Mouse (Mus musculus) layer of hippocampus, postnatal 14 days (tissue): ENCODE measurements around the gene Zfp771. TPM values are rescaled to one million over a fixed set of nuclear protein-coding genes. Genes with fewer than 3 reads are reported as not detected.
"Not testable (repeated sequence)": the region's sequence is repeated elsewhere in the genome, so short reads cannot be mapped to it uniquely, and the experiment has no call there.

Experiments used
- DNase-seq, 2 experiments: peaks; one replicate each; pipeline ENCODE4 v3.0.0; 2021 to 2022; ENCODE audit warnings: low spot score in 2 of 2, mixed read lengths in 1 of 2
- total RNA-seq, 2 experiments: library from RNA; stranded (reverse); gene quantifications; 2 replicates each; pipeline ENCODE4 v1.2.3; 2021

The Zfp771 gene
- total RNA-seq, 2 experiments from 2014 or later = 55.5 to 57.2 TPM

- DNase-seq = no peak
These were observed 26.6 kb upstream of the Zfp771 start for GRCm38 (mm10) chr7:127217475-127217874.

- no peak for DNase-seq
These were observed 26.0 kb upstream of the Zfp771 start for GRCm38 (mm10) chr7:127217901-127218642.

- no peak for DNase-seq
These were observed 25.4 kb upstream of the Zfp771 start for GRCm38 (mm10) chr7:127218670-127219069.

GRCm38 (mm10) chr7:127220440-127220839, 23.6 kb upstream of the Zfp771 start:
- DNase-seq = no peak

- DNase-seq = no peak
These were observed 21.0 kb upstream of the Zfp771 start for GRCm38 (mm10) chr7:127223106-127223505.

- no peak for DNase-seq
These were observed 20.3 kb upstream of the Zfp771 start for GRCm38 (mm10) chr7:127223515-127224478.

GRCm38 (mm10) chr7:127224616-127225015, 19.5 kb upstream of the Zfp771 start:
- DNase-seq = no peak

- no peak for DNase-seq
These were observed 18.7 kb upstream of the Zfp771 start for GRCm38 (mm10) chr7:127225147-127225995.

GRCm38 (mm10) chr7:127228615-127229303, 15.3 kb upstream of the Zfp771 start:
- peak; percentile 75 to 87 for DNase-seq

GRCm38 (mm10) chr7:127231376-127231775, 12.7 kb upstream of the Zfp771 start:
- DNase-seq = no peak

- no peak for DNase-seq
These were observed 12.1 kb upstream of the Zfp771 start for GRCm38 (mm10) chr7:127231826-127232621.

GRCm38 (mm10) chr7:127232622-127233367, 11.3 kb upstream of the Zfp771 start, which contains the start of the genes Zfp553 and Sept1:
TSS of gene Zfp553 (plus strand) at chr7:127233061.
TSS of gene Sept1 (minus strand) at chr7:127233130.
- DNase-seq = peak; percentile 83 to 86

GRCm38 (mm10) chr7:127233368-127233749, 10.7 kb upstream of the Zfp771 start:
- no peak for DNase-seq

GRCm38 (mm10) chr7:127233765-127234164, 10.3 kb upstream of the Zfp771 start:
- no peak for DNase-seq

- no peak for DNase-seq
These were observed 9.3 kb upstream of the Zfp771 start for GRCm38 (mm10) chr7:127234777-127235176.

GRCm38 (mm10) chr7:127243361-127243867, 660 bp upstream of the Zfp771 start:
- no peak for DNase-seq

GRCm38 (mm10) chr7:127244658-127245510, 810 bp downstream of the Zfp771 start:
- DNase-seq = no peak

- not testable (repeated sequence) for DNase-seq
These were observed 6.4 kb downstream of the Zfp771 start for GRCm38 (mm10) chr7:127250511-127250910.
